Mouse (Mus musculus) testis, adult 2 months (tissue): ENCODE measurements at regions not wholly inside any gene's neighbourhood (a gene's known extent, or its start where the extent isn't known, plus 50 kb on each side); places are given as distances from the start of the nearest gene placed in this dataset.

ENCODE experiments used
- CTCF ChIP-seq: fragments of 200-500 bp; IDR thresholded peaks from 2 replicates; pipeline ENCODE4 v1.5.1; 2012; ENCODE audit warnings: low read depth, mild to moderate bottlenecking, inconsistent platforms, low read length, moderate library complexity; ENCODE audit not compliant: control insufficient read depth, insufficient read depth, insufficient replicate concordance
- POLR2A ChIP-seq: fragments of 200-500 bp; IDR thresholded peaks from 2 replicates; pipeline ENCODE4 v1.6.1; 2012; ENCODE audit warnings: low read depth, mild to moderate bottlenecking, inconsistent platforms, low read length, moderate library complexity; ENCODE audit not compliant: control insufficient read depth

- TF ChIP-seq CTCF (no peak; the same call in 1 of the 2 replicates), POLR2A (no peak)
Measured at GRCm38 (mm10) chr10:7333077-7333747, 121.2 kb upstream of the Cnksr3 start.
